Comparison of ENCODE assay signal across 22 mouse cellular contexts in genomic region chr3:9576872-9577271, GRCm38 (mm10). TPM values are rescaled to one million over a fixed set of nuclear protein-coding genes. Genes with fewer than 3 reads are reported as not detected.
DNase-seq lines count a peak whose midpoint lies in the region; ATAC-seq and TF ChIP-seq lines count a peak whose summit lies in the region.
"Had no signal": no experiment of that assay in that cellular context is flagged by ENCODE, and none has a peak within 500 bp of the region (broad histone marks: within the 10 kb centered on the region; RNA-seq: fewer than 3 reads in every experiment).

No protein-coding gene starts in this region.

- no peak overlapping the region for H3K4me3 ChIP-seq in kidney, embryonic 14.5 days (ENCODE audit: low read length)
- H3K4me3 ChIP-seq in ES-E14 (ENCODE audit: insufficient read depth in 1 of 2, low read depth in 1 of 2, low read length in 2 of 2, poor library complexity in 1 of 2, severe bottlenecking in 1 of 2): no peak overlapping the region
- H3K4me3 ChIP-seq: embryonic facial prominence, embryonic 13.5 days; forebrain, embryonic 12.5 days; heart, adult 2 months; heart, embryonic 15.5 days; hindbrain, embryonic 13.5 days had no signal

- H3K36me3 ChIP-seq in kidney, embryonic 14.5 days (ENCODE audit: control insufficient read depth, insufficient read depth, low read length): no peaks in the 10 kb centered on the region
- H3K36me3 ChIP-seq in ES-E14 (ENCODE audit: control insufficient read depth, insufficient read depth, low read length, poor library complexity, severe bottlenecking): no peaks in the 10 kb centered on the region
- H3K36me3 ChIP-seq: embryonic facial prominence, embryonic 13.5 days; forebrain, embryonic 12.5 days; G1E; heart, embryonic 15.5 days; hindbrain, embryonic 13.5 days had no signal

- peaks cover 23% of the 10 kb centered on the region; the same call in 1 of the 2 replicates for H3K4me1 ChIP-seq in kidney, embryonic 14.5 days (ENCODE audit: control insufficient read depth, insufficient read depth, low read length)
- peaks cover 13 to 31% of the 10 kb centered on the region in 2 experiments for H3K4me1 ChIP-seq in ES-E14 (ENCODE audit: control insufficient read depth in 2 of 2, insufficient read depth in 2 of 2, low read length in 2 of 2, poor library complexity in 1 of 2)

- peak; percentile 62 for DNase-seq in kidney, adult 11 months
- DNase-seq in kidney, adult 9 months: peak; percentile 78
- no peak for DNase-seq in kidney, postnatal 10 days
- no peak for DNase-seq in ES-E14 (ENCODE audit: low read depth, low spot score)
- DNase-seq in kidney, postnatal 36 days: peak; percentile 35 to 61
- DNase-seq in frontal cortex, adult 2 months (ENCODE audit: extremely low spot score in 1 of 2, low spot score in 1 of 2): no peak
- DNase-seq: adrenal gland, adult 8-10 months; adrenal gland, postnatal 36 days; cerebellum, adult 11 months; cerebellum, adult 8-10 months; cerebellum, postnatal 36 days; gastrocnemius, postnatal 14 days; heart, adult 2 months; heart, postnatal 14 days had no signal

- in situ Hi-C loops in ES-E14 (cut with MboI; ENCODE audit: low sequenced_read_pairs in 2 of 2, unreplicated experiment in 2 of 2): no loop called here

- H3K9me3 ChIP-seq in kidney, embryonic 14.5 days (ENCODE audit: control insufficient read depth, low read length): no peaks in the 10 kb centered on the region
- no peaks in the 10 kb centered on the region for H3K9me3 ChIP-seq in ES-E14 (ENCODE audit: control insufficient read depth, insufficient read depth, low read depth, low read length)
- H3K9me3 ChIP-seq: embryonic facial prominence, embryonic 13.5 days; forebrain, embryonic 12.5 days; G1E; heart, embryonic 15.5 days; hindbrain, embryonic 13.5 days had no signal

- WGBS in kidney, embryonic 14.5 days: 77% methylated on average over 4 of the region's 4 CpGs

- H3K9ac ChIP-seq in kidney, embryonic 14.5 days (ENCODE audit: low read depth, low read length): no peak overlapping the region
- H3K9ac ChIP-seq in ES-E14 (ENCODE audit: insufficient read depth, low read depth, low read length, poor library complexity, severe bottlenecking): no peak overlapping the region; the same call in 1 of the 2 replicates
- H3K9ac ChIP-seq: embryonic facial prominence, embryonic 13.5 days; forebrain, embryonic 12.5 days; heart, embryonic 15.5 days; hindbrain, embryonic 13.5 days had no signal

- no peak overlapping the region for H3K4me2 ChIP-seq in kidney, embryonic 14.5 days (replicated peaks; ENCODE audit: low read depth, low read length)
- H3K4me2 ChIP-seq: embryonic facial prominence, embryonic 13.5 days; forebrain, embryonic 12.5 days; heart, embryonic 11.5 days; heart, embryonic 15.5 days; hindbrain, embryonic 13.5 days had no signal

- ATAC-seq in kidney, embryonic 14.5 days (ENCODE audit: low FRiP score, low TSS enrichment): no peak
- ATAC-seq: forebrain, embryonic 16.5 days had no signal

- H3K27me3 ChIP-seq in kidney, embryonic 14.5 days (ENCODE audit: control insufficient read depth, insufficient read depth, low read length): no peaks in the 10 kb centered on the region
- H3K27me3 ChIP-seq: embryonic facial prominence, embryonic 13.5 days; forebrain, embryonic 12.5 days; heart, embryonic 15.5 days; hindbrain, embryonic 13.5 days had no signal

- no peak overlapping the region for H3K27ac ChIP-seq in kidney, embryonic 14.5 days (ENCODE audit: low read depth, low read length)
- peak overlapping the region; percentile 25; the same call in 1 of the 2 replicates for H3K27ac ChIP-seq in ES-E14 (ENCODE audit: insufficient read depth, low read depth, low read length, poor library complexity, severe bottlenecking)
- H3K27ac ChIP-seq: embryonic facial prominence, embryonic 13.5 days; forebrain, embryonic 12.5 days; heart, adult 2 months; heart, embryonic 15.5 days; hindbrain, embryonic 13.5 days had no signal

TF ChIP-seq in ES-E14, 5 proteins besides CTCF, POLR2A, EP300 and RAD21:
- no peak for TF ChIP-seq MAFK (IDR thresholded peaks at IDR 0.05; ENCODE audit: insufficient read depth, low read depth, low read length)
- no peak for TF ChIP-seq HCFC1 (IDR thresholded peaks at IDR 0.05; ENCODE audit: borderline replicate concordance, insufficient read depth, low read length)
- no peak for TF ChIP-seq ZNF384 (IDR thresholded peaks at IDR 0.05; ENCODE audit: low read depth, low read length)
- TF ChIP-seq CHD2 (IDR thresholded peaks at IDR 0.05; ENCODE audit: low read depth, low read length): no peak
- no peak for TF ChIP-seq ZC3H11A (IDR thresholded peaks at IDR 0.05; ENCODE audit: borderline replicate concordance, low read depth, low read length)

RNA-seq across cellular contexts. Expression of gene Zfp704, which starts 33.0 kb away (rescaled TPM):
- 11.7 and 14.8 TPM in 2 replicates for polyA plus RNA-seq in kidney, embryonic 14.5 days (2014; fragmentation: Nextera tagmentation; extraction: Ambion mirVana)
- 11.4 and 18.8 TPM in 2 replicates for total RNA-seq in ES-E14 (2012; rRNA removed)
- 16.7 and 17.3 TPM in 2 replicates for polyA plus RNA-seq in frontal cortex, adult 2 months (2012; rRNA removed)

Comparison
In these comparisons a context has a peak if more than half of its experiments do, and no peak if none do; other contexts are left out.
1. DNase-seq: peak in kidney, adult 11 months (single experiment), kidney, adult 9 months (single experiment) and kidney, postnatal 36 days (2 of 2); none in kidney, postnatal 10 days (single experiment), ES-E14 (single experiment) and frontal cortex, adult 2 months (0 of 2).